Mouse (Mus musculus) common myeloid progenitor, adult 5-6 weeks (primary cell): ENCODE measurements around the gene Zfp706. TPM values are rescaled to one million over a fixed set of nuclear protein-coding genes. Genes with fewer than 3 reads are reported as not detected.

Experiments used
- ATAC-seq: replicated peaks from 2 replicates; pipeline ENCODE4 v1.8.0; 2016; ENCODE audit warnings: low read depth, mild to moderate bottlenecking, moderate TSS enrichment, inconsistent platforms; ENCODE audit not compliant: poor library complexity, severe bottlenecking
- total RNA-seq: library from RNA; stranded (forward); fragments of 200-1000, 187-1606 nt; gene quantifications from 2 replicates; pipeline ENCODE4 v1.2.3, GENCODE M21; 2017

Zfp706 gene
- total RNA-seq, 1 experiment from 2014 or later = 149 TPM

DNA sequence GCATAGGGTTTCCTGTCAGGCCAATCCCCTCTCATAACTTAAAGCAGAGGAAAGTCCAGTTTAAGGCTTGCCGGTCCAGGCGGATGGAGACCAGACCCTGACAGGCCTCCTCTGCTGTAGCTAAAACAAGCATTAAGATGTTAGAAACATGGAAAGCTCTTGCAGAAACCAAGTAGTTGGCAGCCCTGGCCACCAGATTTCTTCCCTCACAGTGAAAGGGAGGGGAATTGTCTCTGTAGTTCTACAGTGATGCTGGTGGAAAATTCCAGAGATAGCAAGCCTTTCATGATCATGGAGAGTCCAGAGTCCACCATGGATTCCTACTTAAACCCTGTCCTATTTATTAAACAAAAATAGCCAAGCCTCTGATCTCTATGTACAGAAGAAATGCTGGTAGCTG is 57.3 kb downstream of the Zfp706 start:
- no peak for ATAC-seq

DNA sequence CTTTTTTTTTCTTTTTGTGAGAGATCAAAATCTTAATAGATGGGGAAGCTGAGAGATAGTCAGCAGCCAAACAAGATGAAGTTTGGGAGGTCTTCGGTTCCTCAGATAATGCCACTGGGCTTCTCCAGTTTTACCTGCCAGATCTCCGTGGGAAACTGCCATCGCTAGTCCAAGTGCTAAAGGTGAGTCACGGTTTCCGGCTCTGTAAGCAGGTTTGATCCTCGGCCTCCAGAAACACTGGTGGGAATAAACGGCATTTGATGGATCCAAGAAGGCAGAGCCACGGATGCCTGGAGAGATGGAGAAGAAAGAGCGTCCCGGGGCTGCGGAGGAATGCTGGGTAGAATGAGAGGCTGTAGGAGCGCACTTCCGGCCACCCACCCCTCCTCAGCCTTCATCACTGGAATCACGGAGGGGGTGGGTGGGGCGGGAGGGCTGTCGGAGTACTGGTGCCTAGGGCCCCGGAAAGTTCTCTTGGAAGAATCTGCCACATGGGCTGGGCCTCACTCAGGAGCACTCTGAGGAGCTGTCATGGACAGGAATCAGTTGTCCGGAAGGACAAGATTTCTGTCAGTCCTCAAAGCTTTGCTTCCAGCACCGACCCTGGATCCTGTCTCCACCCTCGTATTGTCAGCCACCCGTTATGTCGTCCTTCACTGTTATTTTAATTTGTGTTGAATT is 58.6 kb downstream of the Zfp706 start:
- no peak for ATAC-seq
